Mouse (Mus musculus) stomach, embryonic 14.5 days (tissue): ENCODE measurements around the gene Nav2. TPM values are rescaled to one million over a fixed set of nuclear protein-coding genes. Genes with fewer than 3 reads are reported as not detected.
A peak's percentile ranks its signal among the peaks of the same experiment; 100 is the strongest.

Source experiments
- ATAC-seq: fragments of 200-750 bp; cut with Nextera tagmentation; 2 replicates; pipeline ENCODE4 v1.8.0; 2017; ENCODE audit warnings: low read depth, moderate TSS enrichment; ENCODE audit not compliant: insufficient number of reproducible peaks, insufficient read depth, low FRiP score
- H3K27ac ChIP-seq: fragments of 300-500 bp; sonication (generic); 2 replicates; pipeline ENCODE4 v1.5.1; 2014; ENCODE audit warnings: mild to moderate bottlenecking, low read length, moderate library complexity, mixed read lengths
- H3K27me3 ChIP-seq: fragments of 300-500 bp; sonication (generic); 2 replicates; pipeline ENCODE4 v1.6.1; 2014; ENCODE audit warnings: low read length, control low read depth, mixed read lengths; ENCODE audit not compliant: control insufficient read depth, insufficient read depth
- H3K36me3 ChIP-seq: fragments of 300-500 bp; sonication (generic); 2 replicates; pipeline ENCODE4 v1.6.1; 2014; ENCODE audit warnings: mild to moderate bottlenecking, control low read depth, low read length, moderate library complexity, mixed read lengths; ENCODE audit not compliant: control insufficient read depth, insufficient read depth
- H3K4me1 ChIP-seq: fragments of 300-500 bp; sonication (generic); 2 replicates; pipeline ENCODE4 v1.6.1; 2014; ENCODE audit warnings: low read length, control low read depth, mixed read lengths; ENCODE audit not compliant: control insufficient read depth, insufficient read depth
- H3K4me2 ChIP-seq: fragments of 300-500 bp; sonication (generic); replicated peaks from 2 replicates; pipeline ENCODE4 v1.6.1; 2014; ENCODE audit warnings: low read depth, low read length, control low read depth
- H3K4me3 ChIP-seq: fragments of 300-500 bp; sonication (generic); 2 replicates; pipeline ENCODE4 v1.5.1; 2014; ENCODE audit warnings: low read depth, low read length, control low read depth
- H3K9ac ChIP-seq: fragments of 300-500 bp; sonication (generic); replicated peaks from 2 replicates; pipeline ENCODE4 v1.6.1; 2014; ENCODE audit warnings: low read depth, mild to moderate bottlenecking, control low read depth, low read length, moderate library complexity, mixed read lengths
- H3K9me3 ChIP-seq: fragments of 300-500 bp; sonication (generic); 2 replicates; pipeline ENCODE4 v1.6.1; 2016; ENCODE audit warnings: low read depth, low read length, control low read depth; ENCODE audit not compliant: control insufficient read depth
- WGBS: fragments of 180-500 bp; shearing (Covaris S2); extraction: QIAGEN DNeasy Blood & Tissue Kit; methylation state at CpG from one replicate; pipeline ENCODE4 v1.1.7; 2014; 5-methylcytosine and 5-hydroxymethylcytosine counted together
- polyA plus RNA-seq: library from polyadenylated mRNA; unstranded; fragments of >200 nt; fragmentation: Nextera tagmentation; extraction: Ambion mirVana; gene quantifications from 2 replicates; pipeline ENCODE4 v1.2.1, GENCODE M21; 2014

The Nav2 gene
- polyA plus RNA-seq, 1 experiment from 2014 or later = 41.1 TPM

DNA sequence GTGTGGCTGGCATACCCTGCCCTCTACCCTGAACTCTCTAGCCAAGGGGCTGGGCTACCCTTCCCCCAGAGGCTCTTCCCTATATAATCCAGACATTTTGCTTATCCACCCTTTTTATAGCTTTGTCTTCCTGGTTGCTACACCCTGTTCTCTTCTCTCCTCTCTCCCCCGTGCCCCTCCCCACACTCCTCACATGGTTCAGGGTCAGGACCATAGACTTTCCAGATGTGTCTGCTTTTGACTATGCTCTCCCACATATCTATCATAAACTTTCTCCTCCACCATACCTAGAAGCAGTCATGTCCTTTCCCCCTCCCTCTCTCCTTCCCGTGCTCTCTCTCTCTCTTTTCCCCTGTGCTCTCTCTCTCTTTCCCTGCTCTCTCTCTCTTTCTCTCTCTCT, 595.4 kb downstream of the Nav2 start:
- 17% methylated on average over 2 of the region's 2 CpGs for WGBS
- no peak for ATAC-seq

DNA sequence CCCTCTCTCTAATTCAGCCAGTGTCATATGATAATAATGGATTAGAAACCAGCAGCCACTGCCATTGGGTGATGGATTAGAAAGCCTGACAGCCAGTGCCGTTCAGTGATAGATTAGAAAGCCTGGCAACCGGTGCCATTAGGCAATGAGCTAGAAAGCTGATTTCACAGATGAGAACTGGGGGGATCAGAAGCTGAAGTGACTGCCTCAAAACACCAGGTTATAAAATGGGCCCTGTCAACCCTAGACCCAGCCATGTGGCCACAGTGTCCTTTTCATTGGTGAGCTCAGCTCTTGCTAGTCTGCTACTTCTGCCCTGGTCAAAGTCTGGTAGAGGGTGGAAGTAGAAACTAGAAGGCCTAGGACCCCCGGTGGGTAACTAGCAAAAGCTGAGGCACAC, 595.8 kb downstream of the Nav2 start:
- H3K27ac ChIP-seq = 0 out of 2 replicates have a peak overlapping the region, but pooled peaks have one; percentile 27
- H3K4me2 ChIP-seq = no peak overlapping the region
- whole genome bisulfite sequencing = 8% methylated on average over 3 of the region's 3 CpGs

More for the DNA sequence above, 595.4 kb downstream of the Nav2 start:
- no peak overlapping the region for H3K27ac ChIP-seq
- H3K9ac ChIP-seq = no peak overlapping the region
- no peaks in the 10 kb centered on the region for H3K9me3 ChIP-seq
- H3K4me1 ChIP-seq = peaks cover 15% of the 10 kb centered on the region; the same call in 1 of the 2 replicates
- H3K27me3 ChIP-seq = no peaks in the 10 kb centered on the region
- H3K4me2 ChIP-seq = no peak overlapping the region
- no peak overlapping the region for H3K4me3 ChIP-seq
- 0 out of 2 replicates have a peak, but pooled peaks cover 1% of the 10 kb centered on the region for H3K36me3 ChIP-seq

DNA sequence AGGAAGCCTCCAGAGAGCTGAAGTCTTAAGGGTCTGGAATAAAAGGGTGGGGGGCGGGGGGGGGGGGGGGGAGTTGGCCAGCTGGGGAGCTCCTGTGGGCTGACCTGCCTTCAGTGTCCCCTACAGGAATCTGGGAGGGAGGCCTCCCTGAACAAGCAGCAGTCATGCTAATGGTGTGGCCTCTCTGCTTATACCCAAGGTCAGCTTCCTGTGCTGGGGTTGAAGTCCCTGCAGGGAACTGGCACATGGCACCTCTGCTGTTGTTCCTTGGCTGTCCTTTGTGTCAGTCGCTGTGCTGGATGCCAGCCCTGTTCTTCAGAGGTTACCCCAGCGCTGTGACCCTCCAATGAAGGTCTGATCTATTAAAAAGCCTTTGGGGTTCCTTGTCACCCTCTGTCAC, 596.5 kb downstream of the Nav2 start:
- no peak for ATAC-seq
- no peaks in the 10 kb centered on the region for H3K36me3 ChIP-seq
- no peaks in the 10 kb centered on the region for H3K9me3 ChIP-seq
- H3K4me3 ChIP-seq = no peak overlapping the region
- WGBS = 33% methylated on average over 2 of the region's 3 CpGs
- no peak overlapping the region for H3K4me2 ChIP-seq
- peak overlapping the region; percentile 27; the same call in 1 of the 2 replicates for H3K27ac ChIP-seq
- H3K9ac ChIP-seq = no peak overlapping the region
- H3K4me1 ChIP-seq = peaks cover 15% of the 10 kb centered on the region; the same call in 1 of the 2 replicates
- no peaks in the 10 kb centered on the region for H3K27me3 ChIP-seq

More for the DNA sequence above, 595.8 kb downstream of the Nav2 start:
- Histone ChIP-seq H3K9ac (no peak overlapping the region), H3K27me3 (no peaks in the 10 kb centered on the region), H3K4me1 (peaks cover 15% of the 10 kb centered on the region; the same call in 1 of the 2 replicates), H3K4me3 (no peak overlapping the region), H3K36me3 (no peaks in the 10 kb centered on the region), H3K9me3 (no peaks in the 10 kb centered on the region)
- ATAC-seq = no peak

DNA sequence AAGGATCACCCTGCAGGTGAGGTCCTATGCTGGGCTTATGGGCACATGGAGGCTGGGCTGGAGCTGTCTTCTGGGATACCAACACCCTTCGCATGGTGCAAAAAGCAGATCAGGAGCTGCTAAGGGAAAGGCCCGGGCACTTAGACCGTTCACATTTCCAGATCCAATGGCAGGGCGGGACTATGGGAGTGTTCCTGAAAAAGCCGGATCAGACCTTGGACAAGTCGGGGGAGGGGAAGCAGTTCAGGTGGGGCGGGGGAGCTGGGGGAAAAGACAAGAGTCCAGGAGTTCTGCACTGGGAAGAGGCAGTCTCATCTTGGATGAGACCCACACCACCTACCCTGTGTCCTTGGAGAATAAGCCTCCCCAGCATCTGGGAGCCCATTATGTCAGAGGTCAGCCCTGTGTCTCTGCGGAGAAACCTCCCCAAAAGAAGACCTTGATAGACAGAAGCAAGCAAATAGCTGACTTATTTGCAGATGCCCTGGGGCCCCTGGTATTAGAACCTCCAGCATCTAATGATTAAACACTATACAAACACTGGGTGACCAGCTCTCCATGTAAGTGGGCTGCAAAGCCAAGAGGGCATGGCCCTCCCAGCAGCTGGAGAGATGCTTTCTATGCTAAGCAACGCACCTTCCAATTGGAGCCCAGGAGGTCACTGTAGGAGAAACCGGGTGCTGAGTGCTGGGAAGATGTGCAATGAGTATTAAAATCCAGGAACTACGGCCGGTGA, 597.7 kb downstream of the Nav2 start:
- Histone ChIP-seq H3K9ac (no peak overlapping the region), H3K27ac (no peak overlapping the region; the same call in 1 of the 2 replicates), H3K9me3 (no peaks in the 10 kb centered on the region), H3K4me2 (no peak overlapping the region), H3K36me3 (no peaks in the 10 kb centered on the region), H3K4me3 (no peak overlapping the region), H3K4me1 (peaks cover 15% of the 10 kb centered on the region; the same call in 1 of the 2 replicates), H3K27me3 (no peaks in the 10 kb centered on the region)
- ATAC-seq = peak; percentile 39
- WGBS = 65% methylated on average over 12 of the region's 12 CpGs

DNA sequence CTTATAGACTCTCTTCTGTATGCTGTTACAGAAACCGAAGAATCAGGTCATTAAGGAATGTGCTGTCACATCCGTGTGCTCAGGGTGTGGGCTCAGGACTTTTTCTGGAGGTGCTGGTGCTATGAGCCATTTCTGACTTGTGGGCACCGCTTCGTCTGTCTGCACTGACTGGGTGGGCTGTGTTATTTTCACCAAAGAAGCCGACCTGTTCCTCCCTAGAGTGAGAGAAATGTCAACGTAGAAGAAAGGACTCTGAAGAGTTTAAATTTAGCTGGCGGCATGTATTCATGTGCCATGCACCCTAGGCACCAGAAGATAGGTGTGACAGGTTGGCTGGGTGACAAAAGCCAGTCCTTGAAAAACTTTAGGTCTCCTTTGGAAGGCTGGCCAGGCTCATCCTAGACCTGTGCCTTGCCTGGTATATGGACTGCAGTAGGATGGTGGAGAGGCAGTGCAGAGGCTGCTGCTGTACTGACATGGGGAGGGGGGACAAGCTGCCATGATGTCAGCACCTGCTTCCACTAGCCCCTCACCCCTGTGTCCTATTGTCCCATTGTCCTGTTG, 599.5 kb downstream of the Nav2 start:
- H3K27me3 ChIP-seq = no peaks in the 10 kb centered on the region
- no peak overlapping the region for H3K4me3 ChIP-seq
- no peaks in the 10 kb centered on the region for H3K9me3 ChIP-seq
- H3K4me1 ChIP-seq = peaks cover 15% of the 10 kb centered on the region; the same call in 1 of the 2 replicates
- WGBS = 73% methylated on average over 7 of the region's 7 CpGs
- H3K36me3 ChIP-seq = no peaks in the 10 kb centered on the region
- no peak overlapping the region for H3K4me2 ChIP-seq
- H3K27ac ChIP-seq = no peak overlapping the region
- H3K9ac ChIP-seq = no peak overlapping the region
- ATAC-seq = no peak

DNA sequence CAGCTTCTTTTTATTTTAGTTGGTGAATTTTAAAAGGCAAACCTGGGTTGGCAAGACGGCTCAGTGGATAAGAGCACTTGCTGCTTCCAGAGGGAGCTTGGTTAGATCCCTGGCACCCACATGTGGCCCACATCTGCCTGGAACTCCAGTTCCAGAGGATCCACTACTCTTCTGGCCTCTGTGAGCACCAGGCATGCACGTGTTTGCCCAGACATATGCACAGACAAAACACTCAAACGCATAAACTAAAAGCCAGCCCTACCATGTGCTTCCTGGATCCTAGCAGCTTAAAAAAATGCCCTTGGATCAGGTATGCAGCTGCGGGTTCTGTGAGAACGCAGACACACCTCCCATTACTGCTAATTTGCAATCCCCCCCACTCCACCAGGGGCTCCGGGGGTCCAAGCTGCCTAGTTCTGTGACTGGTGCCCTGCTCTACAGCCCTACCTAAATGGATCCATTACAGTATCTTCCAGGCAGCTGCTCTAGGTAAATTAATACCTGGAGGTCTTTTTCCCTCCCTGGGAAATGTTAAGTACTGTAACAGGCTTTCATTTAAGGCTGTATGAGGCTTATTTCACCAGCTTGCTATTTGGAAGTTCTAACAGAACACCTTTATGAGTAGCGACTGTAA, 603.4 kb downstream of the Nav2 start:
- no peak overlapping the region for H3K9ac ChIP-seq
- no peaks in the 10 kb centered on the region for H3K9me3 ChIP-seq
- no peak overlapping the region for H3K4me2 ChIP-seq
- WGBS = 38% methylated on average over 7 of the region's 7 CpGs
- ATAC-seq = no peak
- no peak overlapping the region for H3K27ac ChIP-seq
- H3K36me3 ChIP-seq = no peaks in the 10 kb centered on the region
- no peaks in the 10 kb centered on the region for H3K4me1 ChIP-seq
- no peaks in the 10 kb centered on the region for H3K27me3 ChIP-seq
- no peak overlapping the region for H3K4me3 ChIP-seq

DNA sequence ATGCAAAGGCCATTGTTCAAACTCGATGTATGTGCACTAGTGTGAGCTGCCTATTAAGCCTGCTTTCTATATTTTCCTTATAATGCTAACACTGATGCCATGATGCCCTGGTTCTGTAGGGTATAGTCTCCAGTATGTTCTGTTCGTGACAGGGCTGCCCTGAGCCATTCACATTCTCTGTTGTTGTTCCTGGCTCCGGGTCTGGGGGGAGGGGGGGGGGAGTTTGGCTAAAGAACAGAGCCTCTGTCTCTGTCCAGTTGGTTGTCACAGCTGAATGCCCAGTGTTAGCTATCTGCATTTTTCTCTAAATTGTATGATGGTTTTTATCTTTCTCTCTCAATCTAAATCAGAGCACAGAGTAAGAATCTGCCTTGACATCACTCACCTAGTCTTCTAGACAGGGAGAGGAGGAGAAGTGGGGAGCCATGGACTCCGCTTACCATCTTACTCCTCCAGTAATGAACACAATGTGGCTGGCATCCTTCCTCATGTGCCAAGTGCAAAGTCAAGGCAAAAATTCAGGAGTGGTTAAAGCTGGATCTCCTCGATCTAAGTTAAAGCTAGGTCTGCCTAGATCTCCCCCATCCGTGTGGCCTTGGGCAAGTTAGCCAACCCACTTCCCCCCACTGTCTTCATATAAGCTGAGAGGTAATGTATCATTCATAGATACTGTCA, 605.4 kb downstream of the Nav2 start:
- no peak overlapping the region for H3K27ac ChIP-seq
- WGBS = 79% methylated on average over 6 of the region's 6 CpGs
- H3K4me2 ChIP-seq = no peak overlapping the region
- H3K27me3 ChIP-seq = no peaks in the 10 kb centered on the region
- no peaks in the 10 kb centered on the region for H3K36me3 ChIP-seq
- no peaks in the 10 kb centered on the region for H3K9me3 ChIP-seq
- no peak for ATAC-seq
- no peak overlapping the region for H3K4me3 ChIP-seq
- no peak overlapping the region for H3K9ac ChIP-seq
- H3K4me1 ChIP-seq = no peaks in the 10 kb centered on the region

DNA sequence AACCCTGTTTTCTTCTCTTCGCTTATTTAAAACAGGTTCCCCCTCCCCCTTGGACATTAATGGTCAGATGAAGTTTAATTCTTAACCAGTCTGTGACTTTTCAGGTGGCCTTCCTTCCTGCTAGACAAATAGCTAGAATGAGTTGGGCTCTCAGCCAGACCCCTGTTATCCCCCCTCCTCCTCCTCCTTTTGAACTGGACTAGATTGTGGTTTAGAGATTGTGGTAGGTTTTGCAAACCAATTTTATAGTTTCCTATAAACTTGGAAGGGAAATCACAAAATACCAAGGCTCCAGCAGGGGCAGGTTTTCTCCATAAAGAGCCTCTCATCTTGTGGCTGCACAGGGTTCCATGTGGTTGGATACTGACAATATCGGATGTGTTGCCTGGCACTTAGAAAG, 606.5 kb downstream of the Nav2 start:
- Histone ChIP-seq H3K27ac (no peak overlapping the region), H3K9me3 (no peaks in the 10 kb centered on the region), H3K36me3 (no peaks in the 10 kb centered on the region), H3K27me3 (no peaks in the 10 kb centered on the region), H3K4me2 (no peak overlapping the region), H3K4me3 (no peak overlapping the region), H3K9ac (no peak overlapping the region), H3K4me1 (no peaks in the 10 kb centered on the region)
- ATAC-seq = no peak
- 75% methylated on average over 2 of the region's 2 CpGs for WGBS
